Mouse (Mus musculus): Measurements from ENCODE around the gene Phlpp2. TPM values are rescaled to one million over a fixed set of nuclear protein-coding genes. Genes with fewer than 3 reads are reported as not detected.
"Not testable (repeated sequence)": the region's sequence is repeated elsewhere in the genome, so short reads cannot be mapped to it uniquely, and the experiment has no call there.

Gene Phlpp2
- polyA plus RNA-seq, 1 experiment from 2014 or later, result 1.5 TPM

DNA sequence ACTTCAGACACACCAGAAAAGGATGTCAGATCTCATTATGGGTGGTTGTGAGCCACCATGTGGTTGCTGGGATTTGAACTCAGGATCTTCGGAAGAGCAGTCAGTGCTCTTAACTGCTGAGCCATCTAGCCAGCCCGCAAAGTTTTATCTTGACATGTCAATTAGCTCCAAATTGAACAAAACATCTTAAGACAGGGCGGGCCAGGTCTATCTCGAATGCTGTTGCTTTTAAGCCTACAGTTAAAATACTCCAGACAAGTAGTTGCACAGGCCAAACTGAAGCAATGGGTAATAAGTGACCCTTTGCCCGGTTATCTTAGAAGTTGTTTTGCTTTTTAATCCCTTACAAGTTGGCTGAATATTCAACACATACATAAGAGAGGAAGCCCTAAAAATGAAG lies 1.7 kb upstream of the Phlpp2 start:
- Histone ChIP-seq H3K27ac (ENCODE audit: poor library complexity, severe bottlenecking) (no peak overlapping the region), H3K9me3 (replicated peaks) (no peaks in the 10 kb centered on the region), H3K4me2 (no peak overlapping the region), H3K27me3 (replicated peaks) (no peaks in the 10 kb centered on the region), H3K4me3 (no peak overlapping the region), H3K4me1 (replicated peaks) (0 out of 2 replicates have a peak, but pooled peaks cover 7% of the 10 kb centered on the region), H3K36me3 (peaks cover 12% of the 10 kb centered on the region), H3K9ac (no peak overlapping the region)
- no peak for ATAC-seq (ENCODE audit: insufficient number of reproducible peaks, low FRiP score)
- 79% methylated on average over 5 of the region's 5 CpGs for WGBS

DNA sequence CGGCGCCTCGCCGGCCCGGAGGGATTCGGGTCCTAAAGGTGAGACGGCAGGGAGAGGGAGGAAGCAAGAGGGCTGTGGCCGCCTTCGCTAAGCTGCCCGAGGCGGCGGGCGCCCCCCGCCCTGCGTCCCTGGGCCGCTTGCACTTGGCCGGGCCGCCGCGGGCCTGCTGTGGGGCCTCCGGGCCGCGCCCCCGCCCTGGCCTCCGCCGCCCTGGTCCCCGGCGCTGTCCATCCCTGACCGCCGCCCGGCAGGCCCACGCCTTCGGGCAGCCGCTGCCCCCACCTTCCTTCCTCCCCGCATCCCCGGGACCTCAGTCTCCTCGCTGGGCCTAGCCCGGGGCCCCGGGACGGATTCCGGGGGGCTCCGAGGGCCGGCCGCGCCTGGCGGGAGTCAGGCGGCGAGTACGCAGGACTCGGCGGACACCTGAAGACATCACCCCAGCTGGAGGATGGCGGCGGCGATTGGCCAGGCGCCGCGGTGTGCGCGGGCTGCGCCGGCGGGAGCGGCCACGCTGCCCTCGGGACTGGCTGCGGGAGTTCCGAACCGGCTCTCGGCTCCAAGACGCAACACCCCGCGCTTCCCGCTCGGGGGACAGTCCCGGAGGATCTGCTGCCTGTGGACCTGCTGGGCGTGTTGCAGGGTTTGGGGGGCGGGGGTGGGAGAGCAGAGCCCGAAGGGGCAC lies 479 bp downstream of the Phlpp2 start:
- WGBS, result under 1% methylated on average over 77 of the region's 78 CpGs
- Histone ChIP-seq H3K9ac (peak overlapping the region; percentile 96), H3K4me1 (replicated peaks) (0 out of 2 replicates have a peak, but pooled peaks cover 7% of the 10 kb centered on the region), H3K9me3 (replicated peaks) (no peaks in the 10 kb centered on the region), H3K27me3 (replicated peaks) (no peaks in the 10 kb centered on the region), H3K4me2 (peak overlapping the region; percentile 99), H3K27ac (ENCODE audit: poor library complexity, severe bottlenecking) (peak overlapping the region; percentile 77), H3K36me3 (peaks cover 2% of the 10 kb centered on the region; the same call in 1 of the 2 replicates), H3K4me3 (peak overlapping the region; percentile 95)
- ATAC-seq (ENCODE audit: insufficient number of reproducible peaks, low FRiP score), result peak; percentile 83

DNA sequence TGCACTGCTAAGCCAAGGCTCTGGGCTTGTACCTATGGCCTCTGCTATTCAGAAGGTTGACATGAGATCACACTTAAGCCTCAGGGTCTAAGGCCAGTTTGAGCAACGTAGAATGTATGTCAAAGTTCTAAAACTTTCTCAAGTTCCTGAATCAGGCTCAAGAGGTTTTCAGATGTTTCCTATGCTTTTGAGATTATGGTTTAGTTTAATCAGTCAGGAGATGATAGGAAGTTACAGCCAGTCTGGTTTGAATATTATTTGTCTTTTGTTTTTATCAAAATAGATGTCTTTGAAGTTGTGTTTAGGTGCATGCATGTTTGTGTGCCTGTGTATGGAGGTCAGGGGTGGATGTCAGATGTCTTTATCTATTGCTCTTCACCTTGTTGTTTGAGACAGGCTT lies 2.7 kb downstream of the Phlpp2 start:
- no peak overlapping the region for H3K9ac ChIP-seq
- H3K4me2 ChIP-seq, result no peak overlapping the region
- H3K4me1 ChIP-seq (replicated peaks), result 0 out of 2 replicates have a peak, but pooled peaks cover 12% of the 10 kb centered on the region
- no peak for ATAC-seq (ENCODE audit: insufficient number of reproducible peaks, low FRiP score)
- H3K27me3 ChIP-seq (replicated peaks), result no peaks in the 10 kb centered on the region
- no peaks in the 10 kb centered on the region for H3K9me3 ChIP-seq (replicated peaks)
- H3K36me3 ChIP-seq, result no peaks in the 10 kb centered on the region
- WGBS, result 80% methylated on average over 1 of the region's 1 CpGs
- H3K4me3 ChIP-seq, result no peak overlapping the region
- no peak overlapping the region for H3K27ac ChIP-seq (ENCODE audit: poor library complexity, severe bottlenecking)

DNA sequence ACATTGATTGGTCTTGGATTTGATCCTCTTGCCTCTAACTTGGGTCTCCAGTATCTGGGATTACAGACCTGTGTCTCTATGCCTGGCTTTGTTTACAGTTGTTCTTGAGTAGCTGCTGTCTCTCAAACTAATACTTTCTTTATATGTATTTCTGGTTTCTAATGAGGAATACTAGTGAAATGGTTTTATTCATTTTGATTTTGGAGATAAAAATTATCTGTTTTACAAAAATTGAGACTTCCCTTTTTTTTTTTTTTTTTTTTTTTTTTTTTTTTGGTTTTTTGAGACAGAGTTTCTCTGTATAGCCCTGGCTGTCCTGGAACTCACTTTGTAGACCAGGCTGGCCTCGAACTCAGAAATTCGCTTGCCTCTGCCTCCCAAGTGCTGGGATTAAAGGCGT lies 5.5 kb downstream of the Phlpp2 start:
- H3K4me3 ChIP-seq; H3K27me3 ChIP-seq (replicated peaks); H3K9ac ChIP-seq; ATAC-seq (ENCODE audit: insufficient number of reproducible peaks, low FRiP score); H3K27ac ChIP-seq (ENCODE audit: poor library complexity, severe bottlenecking); H3K4me1 ChIP-seq (replicated peaks); H3K9me3 ChIP-seq (replicated peaks); H3K36me3 ChIP-seq; H3K4me2 ChIP-seq: not testable (repeated sequence)
- WGBS, result 88% methylated on average over 3 of the region's 3 CpGs

DNA sequence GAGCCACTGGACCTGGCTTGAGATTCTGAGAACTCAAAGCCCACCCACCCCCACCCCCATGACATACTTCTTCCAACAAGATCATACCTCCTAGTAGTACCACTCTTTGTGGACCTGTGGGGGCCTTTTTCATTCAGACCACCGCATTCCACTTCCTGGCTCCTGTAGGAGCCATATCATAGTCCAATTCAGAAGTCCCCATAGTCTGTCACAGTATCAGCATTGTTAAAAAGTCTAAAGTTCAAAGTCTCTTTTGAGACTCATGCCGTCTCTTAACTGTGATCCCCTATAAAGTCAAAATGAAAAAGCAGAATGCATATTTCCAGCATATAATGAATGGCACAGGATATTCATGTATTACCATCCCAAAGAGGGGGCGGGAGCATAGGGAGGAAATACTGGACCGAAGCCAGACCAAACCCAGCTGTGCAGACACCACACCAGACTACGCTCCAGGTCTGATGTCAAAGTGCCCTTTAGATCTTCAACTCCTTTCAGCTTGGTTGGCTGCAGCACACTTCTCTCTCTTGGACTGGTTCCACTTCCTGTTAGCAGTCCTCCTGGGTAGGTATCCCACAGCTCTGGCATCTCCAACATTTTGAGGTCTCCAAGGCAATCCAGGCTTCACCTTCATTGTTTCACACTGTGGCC lies 11.8 kb downstream of the Phlpp2 start:
- WGBS, result 87% methylated on average over 5 of the region's 5 CpGs
- no peak overlapping the region for H3K27ac ChIP-seq (ENCODE audit: poor library complexity, severe bottlenecking)
- ATAC-seq (ENCODE audit: insufficient number of reproducible peaks, low FRiP score), result no peak
- H3K4me1 ChIP-seq (replicated peaks), result no peaks in the 10 kb centered on the region
- H3K9ac ChIP-seq, result no peak overlapping the region
- H3K36me3 ChIP-seq, result peaks cover 21% of the 10 kb centered on the region
- no peak overlapping the region for H3K4me2 ChIP-seq
- no peaks in the 10 kb centered on the region for H3K27me3 ChIP-seq (replicated peaks)
- no peaks in the 10 kb centered on the region for H3K9me3 ChIP-seq (replicated peaks)
- no peak overlapping the region for H3K4me3 ChIP-seq

DNA sequence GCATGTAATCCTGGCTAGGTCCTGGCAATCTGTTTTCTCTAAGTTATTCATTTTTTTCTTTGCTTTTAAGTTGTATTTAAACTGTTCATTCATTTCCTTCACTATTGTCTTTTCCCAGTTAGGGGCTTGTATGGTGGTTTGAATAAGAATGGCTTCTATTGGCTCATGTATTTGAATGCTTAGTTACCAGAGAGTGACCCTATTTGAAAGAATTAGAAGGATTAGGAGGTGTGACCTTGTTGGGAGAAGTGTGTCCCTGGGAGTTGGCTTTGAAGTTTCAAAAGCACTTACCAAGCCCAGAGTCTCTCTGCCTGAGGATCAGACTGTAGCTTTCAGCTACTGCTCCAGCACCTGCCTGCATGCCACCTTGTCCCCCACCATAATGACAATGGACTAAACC lies 17.0 kb downstream of the Phlpp2 start:
- H3K9ac ChIP-seq, result no peak overlapping the region
- ATAC-seq (ENCODE audit: insufficient number of reproducible peaks, low FRiP score), result no peak
- H3K36me3 ChIP-seq, result peaks cover 26% of the 10 kb centered on the region
- H3K27ac ChIP-seq (ENCODE audit: poor library complexity, severe bottlenecking), result no peak overlapping the region
- no peak overlapping the region for H3K4me2 ChIP-seq
- no peaks in the 10 kb centered on the region for H3K9me3 ChIP-seq (replicated peaks)
- no peak overlapping the region for H3K4me3 ChIP-seq
- no peaks in the 10 kb centered on the region for H3K27me3 ChIP-seq (replicated peaks)
- no peaks in the 10 kb centered on the region for H3K4me1 ChIP-seq (replicated peaks)

DNA sequence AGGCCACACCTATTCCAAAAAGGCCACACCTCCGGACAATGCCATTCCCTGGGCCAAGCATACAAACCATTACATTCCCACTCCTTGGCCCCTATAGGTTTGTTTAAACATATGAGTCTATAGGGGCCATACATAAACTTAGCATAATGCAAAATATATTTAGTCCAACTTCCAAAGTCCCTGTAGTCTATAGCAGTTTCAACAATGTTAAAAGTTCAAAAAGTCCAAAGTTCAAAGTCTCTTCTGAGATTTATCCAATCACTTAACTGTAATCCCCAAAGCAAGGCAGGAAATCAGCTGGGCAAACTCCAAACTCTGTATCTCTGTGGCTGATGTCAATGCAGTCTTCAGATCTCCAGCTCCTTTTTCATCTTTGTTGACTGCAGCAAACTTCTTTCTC lies 20.9 kb downstream of the Phlpp2 start:
- H3K9me3 ChIP-seq (replicated peaks), result 0 out of 2 replicates have a peak, but pooled peaks cover 2% of the 10 kb centered on the region
- no peak for ATAC-seq (ENCODE audit: insufficient number of reproducible peaks, low FRiP score)
- H3K4me2 ChIP-seq, result no peak overlapping the region
- H3K4me3 ChIP-seq, result no peak overlapping the region
- no peak overlapping the region for H3K9ac ChIP-seq
- WGBS, result 96% methylated on average over 1 of the region's 1 CpGs
- H3K36me3 ChIP-seq, result peaks cover 31% of the 10 kb centered on the region
- H3K27ac ChIP-seq (ENCODE audit: poor library complexity, severe bottlenecking), result no peak overlapping the region
- H3K4me1 ChIP-seq (replicated peaks), result no peaks in the 10 kb centered on the region
- no peaks in the 10 kb centered on the region for H3K27me3 ChIP-seq (replicated peaks)

DNA sequence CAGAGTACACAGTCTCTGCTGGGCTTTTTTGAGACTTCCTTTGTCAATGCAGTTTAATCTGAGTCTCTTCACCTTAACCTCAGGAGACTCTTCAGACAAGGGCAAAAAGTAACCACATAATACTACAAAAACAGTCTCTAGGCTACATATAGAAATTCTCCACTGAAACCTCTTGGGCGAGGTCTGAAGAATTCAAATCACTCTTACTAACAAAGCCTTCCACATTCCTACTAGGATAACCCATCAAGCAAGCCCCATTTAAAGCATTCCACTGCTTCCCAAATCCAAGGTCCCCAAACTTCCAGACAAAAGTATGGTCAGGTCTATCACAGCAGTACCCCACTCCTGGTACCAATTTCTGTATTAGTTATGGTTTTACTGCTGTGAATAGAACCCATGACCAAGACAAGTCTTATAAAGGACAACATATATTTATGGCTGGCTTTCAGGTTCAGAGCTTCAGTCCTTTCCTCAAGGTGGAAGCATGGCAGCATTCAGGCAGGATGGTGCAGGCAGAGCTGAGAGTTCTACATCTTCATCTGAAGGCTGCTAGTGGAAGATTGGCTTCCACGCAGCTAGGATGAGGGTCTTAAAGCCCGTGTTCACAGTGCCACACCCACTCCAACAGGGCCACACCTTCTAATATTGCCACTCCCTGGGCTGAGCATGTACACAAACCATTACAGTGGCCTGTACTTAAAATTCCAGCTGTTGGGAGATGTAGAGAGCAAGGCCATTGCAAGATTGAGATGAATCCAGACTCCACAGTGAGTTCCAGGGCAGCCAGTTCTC lies 22.6 kb downstream of the Phlpp2 start:
- H3K9ac ChIP-seq, result no peak overlapping the region
- 87% methylated on average over 3 of the region's 3 CpGs for WGBS
- H3K36me3 ChIP-seq, result peaks cover 33% of the 10 kb centered on the region
- no peak overlapping the region for H3K4me3 ChIP-seq
- H3K4me2 ChIP-seq, result no peak overlapping the region
- no peak overlapping the region for H3K27ac ChIP-seq (ENCODE audit: poor library complexity, severe bottlenecking)
- H3K9me3 ChIP-seq (replicated peaks), result 0 out of 2 replicates have a peak, but pooled peaks cover 2% of the 10 kb centered on the region
- H3K27me3 ChIP-seq (replicated peaks), result no peaks in the 10 kb centered on the region
- H3K4me1 ChIP-seq (replicated peaks), result no peaks in the 10 kb centered on the region
- no peak for ATAC-seq (ENCODE audit: insufficient number of reproducible peaks, low FRiP score)

DNA sequence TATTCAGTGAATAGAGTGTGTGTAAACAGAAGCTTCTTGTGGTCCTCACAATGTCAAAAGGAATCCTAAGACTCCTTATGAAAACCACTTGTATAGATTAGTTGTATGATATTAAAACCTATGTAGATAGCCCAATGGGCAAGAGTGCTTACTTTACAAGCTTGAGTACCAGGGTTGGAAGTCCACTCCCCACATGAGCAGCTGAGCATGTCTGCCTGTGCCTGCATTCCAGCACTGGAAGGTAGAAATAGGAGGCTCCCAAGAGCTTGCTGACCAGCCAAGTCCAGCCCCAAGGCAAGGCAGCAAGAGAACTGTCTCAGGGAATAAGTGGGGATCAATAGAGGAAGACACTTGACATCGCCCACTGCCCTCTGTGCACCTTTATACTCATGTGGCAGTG lies 26.3 kb downstream of the Phlpp2 start:
- peaks cover 23% of the 10 kb centered on the region for H3K36me3 ChIP-seq
- H3K9me3 ChIP-seq (replicated peaks), result 0 out of 2 replicates have a peak, but pooled peaks cover 2% of the 10 kb centered on the region
- H3K27ac ChIP-seq (ENCODE audit: poor library complexity, severe bottlenecking), result no peak overlapping the region
- H3K4me3 ChIP-seq, result no peak overlapping the region
- ATAC-seq (ENCODE audit: insufficient number of reproducible peaks, low FRiP score), result no peak
- H3K9ac ChIP-seq, result no peak overlapping the region
- H3K4me2 ChIP-seq, result no peak overlapping the region
- H3K27me3 ChIP-seq (replicated peaks), result no peaks in the 10 kb centered on the region
- WGBS, result 94% methylated on average over 1 of the region's 1 CpGs
- no peaks in the 10 kb centered on the region for H3K4me1 ChIP-seq (replicated peaks)

DNA sequence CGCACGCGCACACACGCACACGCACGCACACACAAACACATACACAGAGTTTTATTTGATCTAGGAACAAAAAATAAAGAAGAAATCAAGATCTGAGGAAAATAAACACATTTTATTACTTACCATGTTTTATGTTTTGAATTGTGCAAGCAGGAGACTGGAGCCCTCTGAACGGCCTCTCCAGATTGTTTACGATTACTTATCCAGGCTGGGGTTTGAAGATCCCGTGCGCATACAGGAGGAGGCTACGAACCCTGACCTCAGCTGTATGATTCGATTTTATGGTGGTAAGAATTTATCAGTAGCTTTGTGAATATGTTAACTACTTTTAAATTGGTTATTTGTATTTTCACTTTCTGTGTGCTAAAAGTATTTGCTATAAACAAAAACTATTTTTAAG lies 27.0 kb downstream of the Phlpp2 start:
- no peak for ATAC-seq (ENCODE audit: insufficient number of reproducible peaks, low FRiP score)
- Histone ChIP-seq H3K27ac (ENCODE audit: poor library complexity, severe bottlenecking) (no peak overlapping the region), H3K4me3 (no peak overlapping the region), H3K4me1 (replicated peaks) (no peaks in the 10 kb centered on the region), H3K9me3 (replicated peaks) (0 out of 2 replicates have a peak, but pooled peaks cover 2% of the 10 kb centered on the region), H3K9ac (no peak overlapping the region), H3K27me3 (replicated peaks) (no peaks in the 10 kb centered on the region), H3K36me3 (peaks cover 15% of the 10 kb centered on the region), H3K4me2 (no peak overlapping the region)
- 89% methylated on average over 12 of the region's 12 CpGs for WGBS

DNA sequence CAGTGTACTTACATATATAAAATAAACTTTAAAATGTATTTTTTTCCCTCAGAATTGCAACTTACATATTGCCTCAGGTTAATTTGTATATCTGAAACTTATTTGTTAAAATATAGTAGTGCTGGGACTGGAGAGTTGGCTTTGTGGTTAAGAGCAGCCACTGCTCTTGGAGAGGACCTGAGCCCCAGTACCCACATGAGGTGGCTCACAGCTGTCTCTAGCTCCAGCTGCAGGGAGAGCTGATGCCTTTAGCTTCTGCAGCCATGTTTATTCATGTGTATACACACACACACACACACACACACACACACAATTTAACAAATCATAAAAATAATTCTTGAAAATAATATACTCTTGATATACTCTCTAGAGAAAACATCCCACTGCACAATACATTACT lies 34.0 kb downstream of the Phlpp2 start:
- H3K4me2 ChIP-seq, result no peak overlapping the region
- H3K4me3 ChIP-seq, result no peak overlapping the region
- H3K36me3 ChIP-seq, result peaks cover 11% of the 10 kb centered on the region
- no peak overlapping the region for H3K27ac ChIP-seq (ENCODE audit: poor library complexity, severe bottlenecking)
- H3K9ac ChIP-seq, result no peak overlapping the region
- H3K9me3 ChIP-seq (replicated peaks), result no peaks in the 10 kb centered on the region
- H3K4me1 ChIP-seq (replicated peaks), result no peaks in the 10 kb centered on the region
- H3K27me3 ChIP-seq (replicated peaks), result no peaks in the 10 kb centered on the region
- no peak for ATAC-seq (ENCODE audit: insufficient number of reproducible peaks, low FRiP score)

Data from heart, embryonic 12.5 days (tissue).